Mouse (Mus musculus): ENCODE data around the gene Ciapin1.

DNA sequence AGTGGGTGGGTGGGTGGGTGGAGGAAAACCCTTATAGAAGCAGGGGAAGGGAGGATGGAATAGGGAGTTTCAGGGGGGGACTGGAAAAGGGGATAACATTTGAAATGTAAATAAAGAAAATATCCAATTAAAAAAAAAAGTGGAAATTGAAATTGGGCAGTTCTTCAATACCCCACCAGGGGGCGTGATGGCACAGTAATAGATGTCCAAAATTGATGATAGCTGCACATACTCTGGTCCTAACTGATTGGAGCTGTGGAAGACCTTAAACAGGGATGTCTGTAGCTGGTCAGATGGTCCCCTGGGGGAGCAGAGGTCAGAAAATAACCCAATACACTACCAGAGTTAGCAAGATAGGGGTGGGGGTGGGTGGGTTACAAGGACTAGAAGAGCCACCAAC lies 23.6 kb downstream of the Ciapin1 start:
- no peak for TF ChIP-seq POLR2A (IDR thresholded peaks at IDR 0.05; ENCODE audit: low read depth, low read length)
- peak; percentile 20; the same call in 1 of the 2 replicates for TF ChIP-seq CTCF (IDR thresholded peaks at IDR 0.05; ENCODE audit: extremely low read depth, insufficient read depth, insufficient read length, insufficient replicate concordance)
